Mouse (Mus musculus) hindbrain, embryonic 15.5 days (tissue): ENCODE results near the gene A530064D06Rik. TPM values are rescaled to one million over a fixed set of nuclear protein-coding genes. Genes with fewer than 3 reads are reported as not detected.
"Not testable (repeated sequence)": the region's sequence is repeated elsewhere in the genome, so short reads cannot be mapped to it uniquely, and the experiment has no call there.

Experiments used
- ATAC-seq: fragments of 200-750 bp; cut with Nextera tagmentation; 2 replicates; pipeline ENCODE4 v1.8.0; 2017; ENCODE audit warnings: low read depth, moderate number of reproducible peaks, moderate TSS enrichment; ENCODE audit not compliant: low FRiP score
- H3K27ac ChIP-seq: fragments of 300-500 bp; sonication (generic); replicated peaks from 2 replicates; pipeline ENCODE4 v1.5.1; 2015; ENCODE audit warnings: mild to moderate bottlenecking, inconsistent platforms
- H3K27me3 ChIP-seq: fragments of 300-500 bp; sonication (generic); 2 replicates; pipeline ENCODE4 v1.6.1; 2015; ENCODE audit warnings: control low read depth, inconsistent platforms
- H3K36me3 ChIP-seq: fragments of 300-500 bp; sonication (generic); 2 replicates; pipeline ENCODE4 v1.6.1; 2015; ENCODE audit warnings: control low read depth, inconsistent platforms
- H3K4me1 ChIP-seq: fragments of 300-500 bp; sonication (generic); replicated peaks from 2 replicates; pipeline ENCODE4 v1.6.1; 2015; ENCODE audit warnings: control low read depth, inconsistent platforms
- H3K4me2 ChIP-seq: fragments of 300-500 bp; sonication (generic); 2 replicates; pipeline ENCODE4 v1.6.1; 2015; ENCODE audit warnings: moderate library complexity, mild to moderate bottlenecking, inconsistent platforms
- H3K4me3 ChIP-seq: fragments of 300-500 bp; sonication (generic); 2 replicates; pipeline ENCODE4 v1.5.1; 2015; ENCODE audit warnings: mild to moderate bottlenecking, inconsistent platforms
- H3K9ac ChIP-seq: fragments of 300-500 bp; sonication (generic); 2 replicates; pipeline ENCODE4 v1.6.1; 2015; ENCODE audit warnings: inconsistent platforms
- H3K9me3 ChIP-seq: fragments of 300-500 bp; sonication (generic); 2 replicates; pipeline ENCODE4 v1.6.1; 2016; ENCODE audit warnings: control low read depth, inconsistent platforms
- WGBS: fragments of 180-500 bp; shearing (Covaris S2); methylation state at CpG from one replicate; pipeline ENCODE4 v1.1.7; 2015; 5-methylcytosine and 5-hydroxymethylcytosine counted together
- polyA plus RNA-seq: library from polyadenylated mRNA; unstranded; fragments of >200 nt; fragmentation: Nextera tagmentation; extraction: Ambion mirVana; gene quantifications from 2 replicates; pipeline ENCODE4 v1.2.1, GENCODE M21; 2015

Gene A530064D06Rik
- 0.21 TPM in 1 of 2 replicates, not detected in the other for polyA plus RNA-seq

DNA sequence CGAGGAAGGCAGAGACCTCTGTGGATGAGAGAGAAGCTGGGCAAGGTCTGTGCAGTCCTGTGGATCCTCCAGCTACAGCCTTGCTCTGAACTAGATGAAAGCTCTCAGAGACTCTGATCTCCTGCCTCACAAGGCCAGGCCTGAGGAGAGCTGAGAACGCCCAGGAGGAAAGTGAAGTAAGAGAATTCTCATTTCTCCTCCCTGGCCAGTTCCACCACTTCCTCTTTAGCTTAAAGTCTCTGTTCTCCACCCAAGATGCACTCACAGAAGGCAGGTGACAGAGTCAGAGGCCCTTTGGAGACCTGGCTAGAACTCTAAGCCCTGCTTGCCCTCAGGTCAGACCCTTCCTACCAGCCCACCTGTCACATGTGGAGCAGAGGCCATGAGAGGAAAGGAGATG, at the start of gene A530064D06Rik:
Gene A530064D06Rik, minus strand, starts transcription at position 173 of the 400 bp plus-strand sequence.
- ATAC-seq, H3K9ac ChIP-seq, H3K9me3 ChIP-seq, H3K4me3 ChIP-seq, H3K36me3 ChIP-seq, H3K4me1 ChIP-seq, H3K27me3 ChIP-seq, H3K27ac ChIP-seq, H3K4me2 ChIP-seq: not testable (repeated sequence)
- 93% methylated on average over 2 of the region's 2 CpGs for WGBS

GRCm38 (mm10) chr17:48215429-48215828, 48.4 kb upstream of the A530064D06Rik start:
- Histone ChIP-seq H3K4me2 (no peak overlapping the region), H3K9me3 (no peaks in the 10 kb centered on the region), H3K4me1 (no peaks in the 10 kb centered on the region), H3K9ac (no peak overlapping the region), H3K27me3 (no peaks in the 10 kb centered on the region), H3K4me3 (no peak overlapping the region), H3K27ac (no peak overlapping the region), H3K36me3 (no peaks in the 10 kb centered on the region)
- no peak for ATAC-seq
- 100% methylated on average over 1 of the region's 1 CpGs for WGBS

- Histone ChIP-seq H3K9me3 (no peaks in the 10 kb centered on the region), H3K36me3 (no peaks in the 10 kb centered on the region), H3K4me1 (no peaks in the 10 kb centered on the region), H3K27me3 (no peaks in the 10 kb centered on the region), H3K27ac (no peak overlapping the region), H3K4me3 (no peak overlapping the region), H3K4me2 (no peak overlapping the region), H3K9ac (no peak overlapping the region)
- 76% methylated on average over 5 of the region's 5 CpGs for WGBS
- no peak for ATAC-seq
Observed at GRCm38 (mm10) chr17:48213511-48213910, 46.4 kb upstream of the A530064D06Rik start.

- H3K27ac ChIP-seq: no peak overlapping the region
- no peaks in the 10 kb centered on the region for H3K4me1 ChIP-seq
- no peak overlapping the region for H3K9ac ChIP-seq
- no peak overlapping the region for H3K4me2 ChIP-seq
- H3K9me3 ChIP-seq: no peaks in the 10 kb centered on the region
- H3K27me3 ChIP-seq: no peaks in the 10 kb centered on the region
- no peak for ATAC-seq
- H3K4me3 ChIP-seq: no peak overlapping the region
- WGBS: 96% methylated on average over 12 of the region's 12 CpGs
- no peaks in the 10 kb centered on the region for H3K36me3 ChIP-seq
Observed at GRCm38 (mm10) chr17:48212596-48212995, 45.5 kb upstream of the A530064D06Rik start.

DNA sequence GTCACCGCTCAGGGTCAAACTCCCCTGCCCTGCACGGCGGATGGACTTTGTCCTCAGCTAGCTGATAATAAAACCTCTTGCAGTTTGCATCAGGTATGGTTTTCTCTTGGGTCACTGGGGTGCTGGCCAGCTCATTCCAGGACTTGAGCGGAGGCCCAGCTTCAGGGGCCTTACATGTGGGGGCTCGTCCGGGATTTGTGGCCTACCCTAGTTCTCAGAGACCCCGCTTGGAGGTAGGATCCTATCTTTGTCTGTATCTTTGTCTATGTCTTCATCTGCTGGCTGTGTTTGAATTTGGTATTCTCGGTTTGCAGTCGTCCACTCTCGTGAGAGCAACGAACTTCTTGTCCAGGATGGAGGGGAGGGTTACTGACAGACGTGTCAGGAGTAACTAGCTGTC, 36.0 kb upstream of the A530064D06Rik start:
- Histone ChIP-seq H3K4me3 (no peak overlapping the region), H3K4me1 (no peaks in the 10 kb centered on the region), H3K27ac (no peak overlapping the region), H3K9me3 (no peaks in the 10 kb centered on the region), H3K9ac (no peak overlapping the region), H3K36me3 (no peaks in the 10 kb centered on the region), H3K27me3 (no peaks in the 10 kb centered on the region), H3K4me2 (no peak overlapping the region)
- ATAC-seq: no peak
- 95% methylated on average over 12 of the region's 12 CpGs for WGBS

GRCm38 (mm10) chr17:48192366-48192765, 25.3 kb upstream of the A530064D06Rik start:
- H3K27ac ChIP-seq: no peak overlapping the region
- H3K9ac ChIP-seq: no peak overlapping the region
- no peak overlapping the region for H3K4me3 ChIP-seq
- 87% methylated on average over 2 of the region's 2 CpGs for WGBS
- no peaks in the 10 kb centered on the region for H3K9me3 ChIP-seq
- no peaks in the 10 kb centered on the region for H3K36me3 ChIP-seq
- no peaks in the 10 kb centered on the region for H3K27me3 ChIP-seq
- H3K4me1 ChIP-seq: no peaks in the 10 kb centered on the region
- H3K4me2 ChIP-seq: no peak overlapping the region
- ATAC-seq: no peak

DNA sequence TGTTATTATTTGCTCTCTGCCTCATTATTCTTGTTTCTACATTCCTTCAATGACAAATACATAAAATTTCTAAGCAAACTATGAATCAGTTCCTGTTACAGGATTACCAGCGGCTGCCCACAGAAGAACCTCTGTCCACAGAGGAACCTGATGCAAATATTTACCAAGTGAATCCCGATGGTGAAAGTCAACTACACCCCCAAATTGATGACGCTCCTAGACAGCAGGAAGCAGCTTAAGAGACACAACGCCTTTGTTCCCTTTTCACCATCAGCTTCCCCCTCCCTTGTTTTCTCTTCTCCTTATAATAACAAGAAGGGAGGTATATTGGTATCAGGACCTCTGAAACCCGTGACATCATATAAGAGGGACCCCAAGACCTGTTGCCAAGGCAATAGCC, 18.2 kb upstream of the A530064D06Rik start:
- no peak overlapping the region for H3K9ac ChIP-seq
- no peaks in the 10 kb centered on the region for H3K27me3 ChIP-seq
- no peak overlapping the region for H3K4me3 ChIP-seq
- no peaks in the 10 kb centered on the region for H3K36me3 ChIP-seq
- H3K4me1 ChIP-seq: no peaks in the 10 kb centered on the region
- ATAC-seq: no peak
- H3K27ac ChIP-seq: no peak overlapping the region
- H3K4me2 ChIP-seq: no peak overlapping the region
- WGBS: 85% methylated on average over 5 of the region's 5 CpGs
- no peaks in the 10 kb centered on the region for H3K9me3 ChIP-seq

- WGBS: 72% methylated on average over 1 of the region's 1 CpGs
- ATAC-seq: no peak
- Histone ChIP-seq H3K27me3 (no peaks in the 10 kb centered on the region), H3K9me3 (no peaks in the 10 kb centered on the region), H3K4me2 (no peak overlapping the region), H3K9ac (no peak overlapping the region), H3K4me1 (no peaks in the 10 kb centered on the region), H3K4me3 (no peak overlapping the region), H3K36me3 (no peaks in the 10 kb centered on the region), H3K27ac (no peak overlapping the region)
Observed at GRCm38 (mm10) chr17:48157382-48158076, 9.5 kb downstream of the A530064D06Rik start.

- H3K27me3 ChIP-seq: no peaks in the 10 kb centered on the region
- H3K4me3 ChIP-seq: no peak within 1 kb of the TSS
- no peak within 1 kb of the TSS for H3K27ac ChIP-seq
- no peak within 1 kb of the TSS for H3K9ac ChIP-seq
- no peak within 1 kb of the TSS for H3K4me2 ChIP-seq
- no peak for ATAC-seq
- H3K4me1 ChIP-seq: no peaks in the 10 kb centered on the region
- 81% methylated on average over 3 of the region's 3 CpGs for WGBS
- no peaks in the 10 kb centered on the region for H3K36me3 ChIP-seq
- H3K9me3 ChIP-seq: no peaks in the 10 kb centered on the region
Observed at GRCm38 (mm10) chr17:48146120-48146519, 21.0 kb downstream of the A530064D06Rik start, which contains the start of gene 9830107B12Rik. TSS of gene 9830107B12Rik (minus strand) at chr17:48146268.

- WGBS: 92% methylated on average over 2 of the region's 2 CpGs
- H3K9ac ChIP-seq: no peak overlapping the region
Observed at GRCm38 (mm10) chr17:48132810-48133209, 34.3 kb downstream of the A530064D06Rik start.

GRCm38 (mm10) chr17:48120456-48120855, 46.6 kb downstream of the A530064D06Rik start:
- Histone ChIP-seq H3K27me3 (no peaks in the 10 kb centered on the region), H3K36me3 (no peaks in the 10 kb centered on the region), H3K4me1 (no peaks in the 10 kb centered on the region), H3K9me3 (no peaks in the 10 kb centered on the region), H3K27ac (no peak overlapping the region), H3K4me2 (no peak overlapping the region), H3K4me3 (no peak overlapping the region), H3K9ac (no peak overlapping the region)
- no peak for ATAC-seq
- whole genome bisulfite sequencing: 94% methylated on average over 20 of the region's 20 CpGs

More at GRCm38 (mm10) chr17:48132810-48133209, 34.3 kb downstream of the A530064D06Rik start:
- H3K4me2 ChIP-seq: no peak overlapping the region
- H3K27me3 ChIP-seq: no peaks in the 10 kb centered on the region
- no peaks in the 10 kb centered on the region for H3K4me1 ChIP-seq
- ATAC-seq: no peak
- H3K27ac ChIP-seq: no peak overlapping the region
- H3K9me3 ChIP-seq: no peaks in the 10 kb centered on the region
- H3K4me3 ChIP-seq: no peak overlapping the region
- H3K36me3 ChIP-seq: no peaks in the 10 kb centered on the region

DNA sequence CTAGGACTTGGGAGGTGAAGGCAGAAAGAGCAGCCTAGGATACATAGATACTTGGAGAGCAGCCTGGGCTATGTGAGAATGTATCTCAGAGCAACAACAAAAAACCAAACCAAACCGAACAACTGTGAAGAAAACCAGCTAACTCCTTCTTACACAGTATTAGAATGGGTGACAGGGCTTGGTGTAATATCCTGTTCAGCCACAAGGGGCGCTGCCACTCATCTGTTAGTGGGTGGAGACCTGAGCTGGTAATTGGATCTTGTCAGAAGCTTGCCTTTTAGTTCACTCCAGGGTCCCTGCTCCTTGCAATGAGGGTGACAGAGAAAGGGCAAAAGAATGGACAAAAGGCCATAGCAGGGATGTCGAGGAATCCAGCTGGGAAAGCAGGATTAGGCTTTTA, 47.4 kb downstream of the A530064D06Rik start:
- Histone ChIP-seq H3K27ac (no peak overlapping the region), H3K4me3 (no peak overlapping the region), H3K4me2 (no peak overlapping the region), H3K36me3 (no peaks in the 10 kb centered on the region), H3K9me3 (no peaks in the 10 kb centered on the region), H3K27me3 (no peaks in the 10 kb centered on the region), H3K4me1 (no peaks in the 10 kb centered on the region), H3K9ac (no peak overlapping the region)
- WGBS: 16% methylated on average over 3 of the region's 3 CpGs
- peak; percentile 61; the same call in 1 of the 2 replicates for ATAC-seq

GRCm38 (mm10) chr17:48118570-48118969, 48.5 kb downstream of the A530064D06Rik start:
- no peaks in the 10 kb centered on the region for H3K9me3 ChIP-seq
- H3K27me3 ChIP-seq: no peaks in the 10 kb centered on the region
- H3K36me3 ChIP-seq: no peaks in the 10 kb centered on the region
- no peak overlapping the region for H3K9ac ChIP-seq
- 74% methylated on average over 1 of the region's 1 CpGs for WGBS
- no peak overlapping the region for H3K4me3 ChIP-seq
- no peak for ATAC-seq
- no peak overlapping the region for H3K4me2 ChIP-seq
- H3K4me1 ChIP-seq: no peaks in the 10 kb centered on the region
- no peak overlapping the region for H3K27ac ChIP-seq
